Mouse (Mus musculus) kidney, postnatal 4 days (tissue): Measurements from ENCODE around the gene Wfs1.
"Not testable (repeated sequence)": the region's sequence is repeated elsewhere in the genome, so short reads cannot be mapped to it uniquely, and the experiment has no call there.

Experiments
- DNase-seq, 2 experiments: peaks; one replicate each; pipeline ENCODE4 v3.0.0; 2021; ENCODE audit warnings: mixed read lengths in 2 of 2

Wfs1 gene

GRCm38 (mm10) chr5:36986617-36987016 is 2.4 kb downstream of the Wfs1 start:
- peak; percentile 43 to 53 for DNase-seq

DNA sequence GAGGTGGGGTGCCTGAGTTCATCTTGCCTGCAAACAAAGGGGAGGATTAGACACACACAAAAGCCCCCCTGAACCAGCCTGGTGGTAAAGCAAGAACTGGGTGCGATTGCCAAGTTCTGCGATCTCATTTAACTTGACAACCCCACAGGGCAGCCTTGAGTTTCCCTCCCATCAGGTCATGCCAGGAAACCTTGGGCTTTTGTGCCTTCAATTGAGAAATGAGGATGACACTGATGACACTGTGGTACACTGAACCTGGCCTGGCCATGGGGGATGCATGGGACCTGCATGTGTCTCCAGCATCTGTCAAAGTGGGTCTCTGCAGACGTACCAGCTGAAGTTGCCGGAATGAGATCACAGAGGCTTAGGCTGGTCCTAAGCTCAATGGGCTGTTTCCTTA is 6.7 kb downstream of the Wfs1 start:
- DNase-seq, result no peak

DNA sequence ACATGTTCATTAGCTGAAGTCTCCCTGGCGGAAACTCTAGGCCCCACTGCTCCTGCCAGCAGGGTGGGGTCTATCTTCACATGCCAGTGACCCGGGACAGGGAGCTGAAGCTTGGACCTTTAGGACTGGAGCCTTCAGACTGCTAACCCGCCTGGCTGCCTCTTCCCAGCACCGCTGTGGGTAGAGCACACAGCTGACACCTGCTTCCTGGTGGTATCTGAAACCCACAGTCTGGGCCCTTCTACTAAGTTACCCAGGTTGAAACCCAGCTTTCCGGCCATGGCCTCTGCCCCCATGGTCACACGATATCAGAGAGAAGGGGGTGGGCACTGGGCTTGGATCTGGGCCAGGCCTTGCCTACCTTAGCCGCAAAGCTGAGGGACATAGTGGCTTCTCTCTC is 9.4 kb downstream of the Wfs1 start:
- peak in 1 of 2 experiments; percentile 26 for DNase-seq

GRCm38 (mm10) chr5:36979001-36979400 is 10.0 kb downstream of the Wfs1 start:
- DNase-seq, result no peak

GRCm38 (mm10) chr5:36977809-36978208 is 11.2 kb downstream of the Wfs1 start:
- peak; percentile 49 to 68 for DNase-seq

DNA sequence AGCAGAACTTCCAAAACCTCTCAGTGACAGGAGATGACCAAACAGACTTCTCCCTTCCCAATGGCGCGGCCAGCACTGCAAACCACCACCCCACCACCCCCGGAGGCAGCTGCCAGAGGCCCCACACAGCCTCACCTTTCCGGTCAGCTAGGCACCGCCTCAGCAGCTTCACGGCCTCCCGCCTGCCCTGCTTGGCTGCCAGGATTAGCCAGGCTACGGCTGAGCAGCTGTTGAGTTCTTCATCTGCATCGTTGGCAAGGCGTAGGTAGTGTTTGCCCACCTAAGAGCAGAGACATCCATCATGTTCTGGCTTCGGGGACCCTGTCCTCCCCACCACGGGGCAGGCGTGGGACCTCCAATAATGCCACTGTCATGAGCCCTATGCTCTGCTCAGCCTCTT is 13.7 kb downstream of the Wfs1 start:
- DNase-seq, result peak in 1 of 2 experiments; percentile 28

- DNase-seq, result no peak
These were observed 17.4 kb downstream of the Wfs1 start for GRCm38 (mm10) chr5:36971587-36971986.

- no peak for DNase-seq
These were observed 28.5 kb downstream of the Wfs1 start for GRCm38 (mm10) chr5:36960501-36960900.

DNA sequence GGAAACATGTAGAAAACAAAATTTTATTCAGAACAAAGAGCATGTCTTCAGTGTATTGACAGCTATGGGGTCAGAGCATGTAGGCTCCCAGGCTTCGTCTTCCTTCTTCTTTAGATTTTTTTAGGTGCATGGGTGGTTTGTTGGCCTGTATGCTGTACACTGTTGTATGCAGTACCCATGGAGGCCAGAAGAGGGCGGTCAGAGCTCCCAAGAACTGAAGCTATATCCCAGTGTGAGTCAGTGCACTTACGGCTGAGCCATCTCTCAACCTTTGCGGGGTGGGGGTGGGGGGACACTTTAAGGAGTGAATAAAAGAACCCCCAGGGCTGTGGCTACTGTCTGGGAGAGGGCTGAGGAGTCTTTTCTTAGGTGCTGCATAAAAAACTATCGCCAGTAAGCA is 30.2 kb downstream of the Wfs1 start:
- DNase-seq, result peak; percentile 85 to 86

DNA sequence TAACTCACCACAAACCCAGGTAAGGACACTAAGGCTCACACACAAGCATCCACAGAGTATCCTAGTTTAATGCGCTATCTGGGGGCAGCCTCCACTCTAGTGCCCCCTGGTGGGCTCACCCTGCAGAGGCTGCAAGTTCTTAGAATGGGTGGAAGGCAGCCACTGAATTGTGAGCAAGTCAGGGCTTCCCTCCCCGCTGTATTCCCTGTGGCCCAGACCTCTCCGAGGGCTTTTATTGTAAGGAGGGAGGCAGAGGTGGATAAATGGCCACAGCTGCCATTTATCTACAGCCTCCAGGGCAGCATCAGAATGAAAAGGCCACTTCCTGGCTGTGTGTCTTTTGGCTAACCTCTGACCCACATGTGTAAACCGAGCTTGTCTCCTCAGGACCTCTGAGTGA is 33.6 kb downstream of the Wfs1 start:
- peak; percentile 42 to 63 for DNase-seq

GRCm38 (mm10) chr5:36952311-36952710 is 36.7 kb downstream of the Wfs1 start:
- no peak for DNase-seq

DNA sequence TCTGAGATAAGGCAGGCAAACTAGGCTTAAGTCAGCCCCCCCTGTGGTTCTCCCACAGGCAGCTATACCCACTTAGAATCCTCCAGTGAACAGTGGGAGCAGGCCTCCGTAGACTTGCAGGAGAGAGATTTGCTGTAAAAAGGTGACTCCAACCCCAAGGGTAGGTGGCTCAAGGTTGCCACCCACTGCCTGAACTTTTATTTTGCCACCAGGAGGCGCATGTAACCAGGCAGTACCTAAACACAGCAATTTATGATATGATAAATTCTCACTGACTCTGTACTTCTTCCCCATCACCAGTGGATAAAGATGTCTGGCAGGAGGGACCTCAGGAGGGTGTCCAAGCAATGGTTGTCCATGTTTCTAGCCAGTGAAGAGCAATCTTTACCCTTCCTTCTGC is 38.1 kb downstream of the Wfs1 start:
- DNase-seq, result peak in 1 of 2 experiments; percentile 17

DNA sequence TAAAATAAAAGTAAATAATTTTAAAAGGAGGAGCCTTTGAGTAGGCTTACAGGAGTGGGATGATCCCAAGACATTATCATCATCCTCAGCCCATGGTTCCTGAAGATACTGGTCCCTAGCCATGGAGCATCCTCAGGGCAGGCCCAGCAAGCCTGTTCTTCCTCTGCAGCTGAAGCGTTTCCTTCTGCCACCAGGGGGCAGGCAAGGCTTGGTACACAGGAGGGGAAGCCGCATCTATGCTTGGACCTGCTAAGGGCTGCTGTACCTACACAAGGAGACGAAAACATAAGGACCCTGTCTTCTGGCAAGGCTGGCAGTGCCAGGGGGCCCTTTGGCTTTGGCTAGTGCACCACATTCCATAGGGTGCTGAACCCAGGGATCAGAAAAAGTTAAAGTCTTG is 40.2 kb downstream of the Wfs1 start:
- peak; percentile 88 to 90 for DNase-seq

DNA sequence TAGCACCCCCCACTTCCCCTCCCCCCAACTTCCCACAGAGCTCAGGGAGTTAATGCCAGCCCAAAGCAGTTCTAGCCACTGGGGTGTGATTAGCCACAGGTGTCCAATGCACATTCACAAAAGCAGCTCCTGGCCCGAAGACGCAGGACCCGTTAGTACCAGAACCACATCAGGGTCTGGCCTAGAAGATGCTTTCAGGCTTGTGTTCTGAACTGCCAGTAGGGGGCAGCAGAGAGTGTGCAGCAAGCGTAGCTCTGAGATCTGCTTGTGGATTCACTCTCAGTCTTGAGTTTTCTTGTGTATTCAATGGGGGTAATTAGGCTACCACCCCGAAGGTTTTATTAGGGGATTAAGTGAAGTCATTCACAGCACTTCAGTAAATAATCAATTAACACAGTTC is 42.6 kb downstream of the Wfs1 start:
- DNase-seq, result peak; percentile 72 to 73

GRCm38 (mm10) chr5:36945713-36946112 is 43.3 kb downstream of the Wfs1 start:
- no peak for DNase-seq

- peak; percentile 50 to 61 for DNase-seq
These were observed 43.8 kb downstream of the Wfs1 start for GRCm38 (mm10) chr5:36945102-36945701.

DNA sequence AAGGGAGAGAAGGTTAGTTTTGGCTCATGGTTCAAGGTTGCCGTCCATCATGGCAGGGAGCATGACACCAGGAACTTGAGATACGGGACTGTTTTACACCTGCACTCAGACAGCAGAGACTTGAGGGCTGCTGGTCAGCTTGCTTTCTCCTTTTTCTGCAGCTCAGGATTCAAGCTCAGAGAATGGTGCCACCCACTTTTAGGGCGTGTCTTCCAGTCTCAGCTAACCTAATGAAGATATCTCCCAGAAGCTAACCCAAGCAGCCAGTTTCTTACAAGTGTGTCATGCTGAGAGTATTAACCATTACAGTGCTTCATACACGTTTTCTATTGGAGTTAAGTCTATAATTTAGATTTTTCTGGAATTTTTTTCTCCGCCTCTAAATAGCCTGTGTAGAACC is 44.5 kb downstream of the Wfs1 start:
- DNase-seq, result no peak

GRCm38 (mm10) chr5:36942446-36942845 is 46.6 kb downstream of the Wfs1 start:
- DNase-seq, result no peak

- not testable (repeated sequence) for DNase-seq
These were observed 50.0 kb downstream of the Wfs1 start for GRCm38 (mm10) chr5:36938991-36939390.

DNA sequence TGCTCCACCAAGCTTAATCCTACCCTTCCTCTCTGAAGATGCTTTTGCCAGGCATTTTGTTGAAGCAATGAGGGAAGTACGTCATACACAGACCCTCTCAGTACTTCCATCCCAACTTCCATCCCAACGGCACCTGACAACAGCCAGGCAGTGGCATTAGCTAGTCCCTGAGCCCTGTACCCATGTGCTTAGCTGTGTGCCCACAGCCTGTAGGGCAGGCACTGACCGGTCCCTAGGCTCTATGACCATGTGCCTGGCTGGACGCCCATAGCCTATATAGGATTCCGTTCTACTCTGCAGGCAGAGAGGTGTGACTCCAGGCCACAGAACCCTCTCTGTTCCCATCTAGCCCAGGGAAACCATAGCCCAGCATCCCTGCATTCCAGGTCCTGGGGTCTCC is 51.0 kb downstream of the Wfs1 start:
- no peak for DNase-seq

DNA sequence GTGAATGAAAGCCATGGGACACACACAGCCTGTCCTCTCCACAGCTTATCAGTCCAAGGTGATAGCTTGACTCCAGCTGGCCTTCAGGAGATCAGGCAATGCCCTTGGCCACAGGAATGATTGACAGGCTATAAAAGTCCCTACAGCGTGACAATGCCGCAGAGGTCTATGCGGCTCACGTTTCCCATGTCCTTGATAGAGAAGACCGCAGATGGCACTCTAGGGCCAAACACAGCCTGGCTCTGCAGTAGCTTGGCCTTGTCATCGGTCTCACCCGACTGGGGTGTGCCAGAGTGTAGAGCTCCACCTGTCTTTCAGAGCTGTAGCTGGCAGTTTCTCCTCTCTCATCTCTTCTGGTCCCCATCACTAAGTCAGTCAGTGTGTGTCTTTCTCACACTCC is 52.5 kb downstream of the Wfs1 start:
- no peak for DNase-seq

DNA sequence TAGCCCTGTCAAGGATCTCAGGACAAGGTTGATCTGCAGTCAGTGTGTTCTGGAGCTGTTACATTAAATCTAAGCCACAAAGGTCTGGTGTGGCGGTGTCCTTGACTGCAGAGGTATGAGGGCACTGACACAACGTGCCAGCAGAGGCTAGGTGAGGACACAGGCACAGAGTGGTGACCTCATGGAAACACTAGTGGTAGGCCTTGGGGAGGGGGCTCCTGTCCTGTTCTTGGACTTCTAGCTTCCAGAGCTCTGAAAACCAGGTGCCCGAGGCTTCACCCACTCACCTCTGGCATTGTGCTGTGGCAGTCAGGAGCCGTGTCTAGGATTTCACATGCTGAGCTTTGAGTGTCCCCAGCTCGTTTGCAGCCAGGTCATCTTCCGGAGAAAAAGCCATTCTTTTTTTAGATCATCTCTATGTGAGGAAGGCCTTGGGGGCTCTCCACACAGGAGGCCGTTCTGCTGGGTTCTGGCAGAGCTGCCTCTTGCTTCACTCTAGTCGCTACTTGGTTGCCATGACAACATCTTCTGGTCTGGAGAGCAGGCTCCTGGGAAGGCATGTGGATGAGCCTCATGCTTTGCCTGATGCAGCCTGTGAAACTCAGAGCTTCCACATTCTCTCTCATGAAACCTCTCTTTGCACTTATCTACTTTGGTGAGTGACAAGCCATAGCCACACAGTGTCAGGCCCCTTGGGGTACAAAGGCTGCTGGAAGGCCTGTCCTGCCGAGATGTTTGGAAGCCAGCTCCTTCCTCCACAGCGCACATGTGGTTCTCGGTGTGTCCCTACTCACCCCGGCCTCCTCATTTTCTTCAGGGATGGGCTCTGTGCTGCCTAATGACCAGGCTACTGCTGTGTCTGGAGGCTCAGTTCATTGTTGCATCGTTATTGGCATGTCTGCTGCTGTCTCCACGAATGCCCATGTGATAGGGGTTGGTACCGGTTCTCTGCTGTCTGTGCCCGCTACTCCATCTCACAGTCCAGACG is 53.2 kb downstream of the Wfs1 start:
- DNase-seq, result no peak

DNA sequence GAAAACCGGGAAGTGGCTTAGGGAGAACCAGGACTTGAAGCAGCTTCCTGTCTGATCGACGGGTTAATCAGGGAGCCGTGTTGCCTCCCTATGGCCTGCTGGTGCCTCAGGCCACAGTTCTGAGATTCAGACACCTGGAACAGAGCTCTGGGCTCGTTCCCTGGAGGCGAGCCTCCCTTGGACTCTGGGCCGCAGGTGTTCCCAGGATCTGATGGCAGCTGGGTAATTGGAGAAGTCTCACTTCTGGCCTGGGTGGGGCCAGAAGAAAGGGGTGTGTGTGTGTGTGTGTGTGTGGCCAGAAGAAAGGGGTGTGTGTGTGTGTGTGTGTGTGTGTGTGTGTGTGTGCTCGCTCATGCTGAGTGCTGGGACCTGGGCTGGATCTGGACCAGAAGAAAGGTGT is 55.6 kb downstream of the Wfs1 start:
- no peak for DNase-seq

DNA sequence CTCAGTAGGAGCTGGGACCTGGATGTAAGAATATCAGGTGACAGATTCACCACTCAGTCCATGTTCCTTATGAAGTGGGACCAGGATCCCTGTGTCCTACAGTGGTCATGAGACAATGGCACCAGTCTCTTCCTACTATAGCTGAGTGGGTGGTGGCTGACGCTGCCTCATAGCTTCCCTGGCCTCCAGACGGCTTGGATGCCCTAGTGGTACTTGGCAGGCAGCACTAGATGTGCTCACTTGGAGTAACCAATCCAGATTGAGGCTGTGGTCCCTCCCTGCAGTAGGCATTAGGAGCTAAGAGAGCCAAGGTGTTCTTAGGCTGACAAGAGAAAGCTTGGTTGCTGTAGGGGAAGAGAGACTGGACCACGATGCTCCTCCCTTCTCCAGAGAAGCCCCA is 59.6 kb downstream of the Wfs1 start:
- DNase-seq, result no peak
